Mouse (Mus musculus) hindbrain, embryonic 10.5 days (tissue): ENCODE results near the gene Armc8. TPM values are rescaled to one million over a fixed set of nuclear protein-coding genes. Genes with fewer than 3 reads are reported as not detected.

ENCODE experiments used
- polyA plus RNA-seq: library from polyadenylated mRNA; unstranded; fragments of >200 nt; fragmentation: Nextera tagmentation; extraction: Ambion mirVana; gene quantifications from 2 replicates; pipeline ENCODE4 v1.2.1, GENCODE M21; 2016

Gene Armc8
- polyA plus RNA-seq, 1 experiment from 2014 or later = 29.1 TPM

Other genes with a start within 250 kb of the Armc8 start
- gene Esyt3, start 210.3 kb downstream of the Armc8 start, polyA plus RNA-seq = 0.34 and 0.37 TPM in 2 replicates
- 10.9 and 16.0 TPM in 2 replicates for gene Mras, start 131.5 kb downstream of the Armc8 start, polyA plus RNA-seq
- 1.3 TPM in 1 of 2 replicates, not detected in the other for gene Nme9, start 117.4 kb downstream of the Armc8 start, polyA plus RNA-seq
- gene Dbr1, start 6.9 kb upstream of the Armc8 start, polyA plus RNA-seq = 33.0 and 41.7 TPM in 2 replicates
- gene A4gnt, start 43.6 kb upstream of the Armc8 start, polyA plus RNA-seq = not detected in 2 replicates
- 26.8 and 26.9 TPM in 2 replicates for gene Dzip1l, start 60.6 kb upstream of the Armc8 start, polyA plus RNA-seq
- not detected in 2 replicates for gene Cldn18, start 148.4 kb upstream of the Armc8 start, polyA plus RNA-seq